Mouse (Mus musculus): ENCODE data around the gene Prr5l. TPM values are rescaled to one million over a fixed set of nuclear protein-coding genes. Genes with fewer than 3 reads are reported as not detected.
A peak's percentile ranks its signal among the peaks of the same experiment; 100 is the strongest.

The Prr5l gene
- polyA plus RNA-seq (2016; fragmentation: Nextera tagmentation; extraction: Ambion mirVana), result 21.5 and 22.8 TPM in 2 replicates

DNA sequence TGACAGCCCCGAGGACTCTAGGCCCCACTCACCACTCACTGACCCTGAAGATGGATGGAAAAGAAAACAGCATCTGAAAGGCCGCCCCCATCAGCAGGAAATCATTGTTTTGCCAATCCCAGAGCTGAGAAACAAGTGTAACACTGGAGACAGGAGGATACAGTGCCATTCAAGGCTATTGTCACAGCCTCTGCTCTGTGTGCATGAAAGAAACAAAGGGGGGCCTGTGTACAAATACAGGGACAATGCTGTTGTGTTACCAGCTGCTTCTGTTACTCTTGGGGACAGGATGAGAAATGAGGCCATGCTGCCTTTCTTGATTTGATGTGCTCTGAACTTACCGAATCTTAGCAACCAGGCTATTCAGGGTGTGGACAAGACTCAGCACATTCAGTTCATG lies at the start of gene Prr5l:
Prr5l (minus strand) TSS at position 30 of the 400 bp plus-strand sequence.
- DNase-seq (ENCODE audit: low spot score), result no peak
- H3K27me3 ChIP-seq (replicated peaks; ENCODE audit: low read depth, poor library complexity, severe bottlenecking), result peaks cover 50% of the 10 kb centered on the region
- WGBS, result 43% methylated on average over 3 of the region's 3 CpGs
- no peak within 1 kb of the TSS for H3K27ac ChIP-seq (replicated peaks)
- H3K4me3 ChIP-seq, result no peak within 1 kb of the TSS
- no peaks in the 10 kb centered on the region for H3K36me3 ChIP-seq (replicated peaks)
- no peaks in the 10 kb centered on the region for H3K9me3 ChIP-seq
- peaks cover 14% of the 10 kb centered on the region for H3K4me1 ChIP-seq

GRCm38 (mm10) chr2:101932169-101932936 lies 49.5 kb upstream of the Prr5l start:
- Histone ChIP-seq H3K36me3 (replicated peaks) (no peaks in the 10 kb centered on the region), H3K4me1 (no peaks in the 10 kb centered on the region), H3K27ac (replicated peaks) (no peak overlapping the region), H3K27me3 (replicated peaks; ENCODE audit: low read depth, poor library complexity, severe bottlenecking) (no peaks in the 10 kb centered on the region), H3K4me3 (no peak overlapping the region), H3K9me3 (no peaks in the 10 kb centered on the region)
- 84% methylated on average over 14 of the region's 14 CpGs for WGBS
- no peak for DNase-seq (ENCODE audit: low spot score)

DNA sequence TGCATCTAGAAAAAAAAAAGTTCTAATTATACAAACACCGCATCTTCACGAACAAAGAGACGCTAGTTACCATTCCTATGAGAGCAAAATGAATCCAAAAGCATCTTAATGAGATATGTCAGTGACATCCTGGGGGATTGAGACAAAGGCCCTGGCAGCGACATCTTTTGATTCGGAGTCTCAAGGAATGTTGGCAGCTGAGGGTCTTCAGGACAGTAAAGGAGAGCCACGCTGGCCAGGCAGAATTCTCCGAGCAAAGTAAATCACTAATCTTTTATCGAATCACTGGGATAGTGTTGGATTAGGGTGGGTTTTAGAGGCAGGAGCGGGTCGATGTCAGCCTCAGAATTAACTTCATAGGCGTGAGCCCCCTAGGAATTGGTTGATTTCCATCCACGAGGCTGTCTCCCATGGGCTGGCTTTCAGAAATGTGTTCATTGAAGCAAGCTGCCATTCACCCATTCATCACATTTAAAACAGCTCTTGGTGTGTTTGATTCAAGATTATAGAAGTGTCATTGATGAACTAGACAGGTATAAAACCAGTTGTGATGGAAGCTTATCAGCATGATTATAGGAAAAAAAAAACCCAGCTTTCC lies 42.9 kb upstream of the Prr5l start:
- Histone ChIP-seq H3K4me1 (no peaks in the 10 kb centered on the region), H3K27me3 (replicated peaks; ENCODE audit: low read depth, poor library complexity, severe bottlenecking) (no peaks in the 10 kb centered on the region), H3K36me3 (replicated peaks) (no peaks in the 10 kb centered on the region), H3K4me3 (no peak overlapping the region), H3K27ac (replicated peaks) (no peak overlapping the region), H3K9me3 (no peaks in the 10 kb centered on the region)
- DNase-seq (ENCODE audit: low spot score), result no peak
- 74% methylated on average over 12 of the region's 12 CpGs for WGBS

DNA sequence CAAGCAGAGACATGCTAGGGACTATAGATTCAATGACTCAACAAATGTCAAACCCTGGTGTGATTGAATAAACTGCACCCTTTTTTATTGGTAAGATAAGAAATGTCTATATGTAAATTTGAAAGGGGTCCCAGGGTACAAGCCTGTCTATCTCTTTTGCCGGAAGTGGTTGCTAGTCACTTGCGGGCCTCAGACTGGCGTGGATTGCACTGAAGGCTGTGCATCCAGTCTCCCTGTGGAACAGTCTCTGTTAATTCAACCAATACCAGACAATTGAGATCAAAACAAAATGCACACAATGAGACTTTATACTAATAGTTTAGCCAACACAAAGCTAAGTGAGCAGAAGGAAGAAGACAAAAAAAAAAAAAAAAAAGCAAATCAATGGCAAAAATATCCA lies 42.4 kb upstream of the Prr5l start:
- peaks cover 3% of the 10 kb centered on the region; the same call in 1 of the 2 replicates for H3K4me1 ChIP-seq
- H3K4me3 ChIP-seq, result no peak overlapping the region
- no peaks in the 10 kb centered on the region for H3K9me3 ChIP-seq
- no peaks in the 10 kb centered on the region for H3K27me3 ChIP-seq (replicated peaks; ENCODE audit: low read depth, poor library complexity, severe bottlenecking)
- H3K27ac ChIP-seq (replicated peaks), result no peak overlapping the region
- 88% methylated on average over 3 of the region's 3 CpGs for WGBS
- H3K36me3 ChIP-seq (replicated peaks), result no peaks in the 10 kb centered on the region
- no peak for DNase-seq (ENCODE audit: low spot score)

DNA sequence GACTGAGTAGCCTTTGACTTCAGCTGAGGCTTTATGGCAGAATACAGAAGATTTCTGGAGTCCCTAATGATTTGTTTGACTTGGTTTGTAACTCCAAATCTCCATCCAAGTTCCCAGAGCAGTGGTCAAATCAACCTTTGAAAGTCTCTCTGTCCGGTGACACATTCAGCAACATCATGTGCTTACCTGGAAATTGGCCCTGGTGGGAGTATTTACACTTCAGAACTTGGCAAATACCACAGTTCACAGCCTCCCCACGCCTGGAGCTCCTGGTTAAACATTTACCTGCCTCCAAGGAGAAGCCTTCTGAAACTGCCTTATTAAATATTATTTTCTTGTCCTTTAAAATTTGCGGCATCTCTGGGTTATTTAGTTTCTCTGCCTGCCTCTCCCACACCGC lies 40.4 kb upstream of the Prr5l start:
- Histone ChIP-seq H3K9me3 (no peaks in the 10 kb centered on the region), H3K4me3 (no peak overlapping the region), H3K36me3 (replicated peaks) (no peaks in the 10 kb centered on the region), H3K4me1 (peaks cover 7% of the 10 kb centered on the region), H3K27ac (replicated peaks) (no peak overlapping the region), H3K27me3 (replicated peaks; ENCODE audit: low read depth, poor library complexity, severe bottlenecking) (no peaks in the 10 kb centered on the region)
- 86% methylated on average over 4 of the region's 4 CpGs for WGBS
- no peak for DNase-seq (ENCODE audit: low spot score)

GRCm38 (mm10) chr2:101922302-101922701 lies 39.5 kb upstream of the Prr5l start:
- 96% methylated on average over 4 of the region's 4 CpGs for WGBS
- H3K4me3 ChIP-seq, result no peak overlapping the region
- no peaks in the 10 kb centered on the region for H3K36me3 ChIP-seq (replicated peaks)
- H3K27me3 ChIP-seq (replicated peaks; ENCODE audit: low read depth, poor library complexity, severe bottlenecking), result no peaks in the 10 kb centered on the region
- no peak for DNase-seq (ENCODE audit: low spot score)
- peaks cover 7% of the 10 kb centered on the region for H3K4me1 ChIP-seq
- no peak overlapping the region for H3K27ac ChIP-seq (replicated peaks)
- H3K9me3 ChIP-seq, result no peaks in the 10 kb centered on the region

DNA sequence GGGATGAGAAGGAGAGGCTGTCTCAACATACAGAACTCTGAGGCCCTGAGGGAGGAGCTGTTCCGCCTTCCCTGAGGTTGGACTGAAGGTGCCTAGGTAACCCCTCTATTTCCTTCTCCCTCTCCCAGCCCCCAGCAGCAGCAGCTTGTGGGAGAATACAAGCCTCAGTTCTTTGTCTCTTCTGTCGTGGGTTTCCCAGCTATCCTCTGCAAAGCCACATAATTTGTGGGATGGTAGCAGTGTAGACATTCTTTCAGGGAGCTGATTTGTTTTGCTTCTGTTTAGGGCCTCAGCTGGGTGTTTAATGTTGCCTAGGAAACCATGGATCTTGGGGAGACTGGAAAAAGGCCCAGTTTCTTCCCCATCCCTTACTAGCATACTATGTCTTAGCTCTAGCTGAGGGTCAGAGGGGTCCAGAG lies 37.3 kb upstream of the Prr5l start:
- no peak for DNase-seq (ENCODE audit: low spot score)
- Histone ChIP-seq H3K4me3 (no peak overlapping the region), H3K9me3 (no peaks in the 10 kb centered on the region; the same call in 1 of the 2 replicates), H3K27me3 (replicated peaks; ENCODE audit: low read depth, poor library complexity, severe bottlenecking) (no peaks in the 10 kb centered on the region), H3K36me3 (replicated peaks) (no peaks in the 10 kb centered on the region), H3K4me1 (peaks cover 7% of the 10 kb centered on the region), H3K27ac (replicated peaks) (no peak overlapping the region)
- WGBS, result 50% methylated on average over 2 of the region's 2 CpGs

- peak; percentile 16 for DNase-seq (ENCODE audit: low spot score)
- H3K4me1 ChIP-seq, result peaks cover 7% of the 10 kb centered on the region
- H3K4me3 ChIP-seq, result no peak overlapping the region
- H3K9me3 ChIP-seq, result no peaks in the 10 kb centered on the region; the same call in 1 of the 2 replicates
- no peaks in the 10 kb centered on the region for H3K27me3 ChIP-seq (replicated peaks; ENCODE audit: low read depth, poor library complexity, severe bottlenecking)
- 85% methylated on average over 7 of the region's 7 CpGs for WGBS
- no peaks in the 10 kb centered on the region for H3K36me3 ChIP-seq (replicated peaks)
- no peak overlapping the region for H3K27ac ChIP-seq (replicated peaks)
Observed at GRCm38 (mm10) chr2:101918518-101918917, 35.7 kb upstream of the Prr5l start.

GRCm38 (mm10) chr2:101909326-101910080 lies 26.7 kb upstream of the Prr5l start:
- Histone ChIP-seq H3K4me1 (peaks cover 15% of the 10 kb centered on the region), H3K27ac (replicated peaks) (no peak overlapping the region), H3K4me3 (no peak overlapping the region), H3K9me3 (no peaks in the 10 kb centered on the region), H3K36me3 (replicated peaks) (0 out of 2 replicates have a peak, but pooled peaks cover 5% of the 10 kb centered on the region), H3K27me3 (replicated peaks; ENCODE audit: low read depth, poor library complexity, severe bottlenecking) (no peaks in the 10 kb centered on the region)
- 88% methylated on average over 15 of the region's 15 CpGs for WGBS
- DNase-seq (ENCODE audit: low spot score), result no peak

DNA sequence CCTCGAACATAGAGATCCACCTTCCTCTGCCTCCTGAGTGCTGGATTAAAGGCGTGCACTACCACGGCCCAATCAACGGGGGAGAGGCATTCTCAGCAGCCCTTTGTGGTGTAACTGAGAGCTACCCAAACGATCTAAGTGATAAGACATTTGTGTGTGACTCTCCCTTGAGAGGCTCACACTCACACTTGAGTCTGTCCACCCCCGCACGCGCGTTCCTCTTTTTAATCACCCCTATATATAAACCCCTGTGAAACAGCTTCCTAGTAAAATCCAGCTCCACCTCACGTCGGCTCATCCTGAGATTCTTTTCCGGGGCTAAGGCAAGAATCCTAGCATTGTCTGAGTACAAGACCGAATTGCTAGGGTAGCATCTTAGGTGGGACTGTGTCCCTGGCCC lies 25.9 kb upstream of the Prr5l start:
- 80% methylated on average over 13 of the region's 13 CpGs for WGBS
- H3K4me3 ChIP-seq, result no peak overlapping the region
- DNase-seq (ENCODE audit: low spot score), result no peak
- 0 out of 2 replicates have a peak, but pooled peaks cover 5% of the 10 kb centered on the region for H3K36me3 ChIP-seq (replicated peaks)
- H3K4me1 ChIP-seq, result peaks cover 15% of the 10 kb centered on the region
- H3K9me3 ChIP-seq, result no peaks in the 10 kb centered on the region
- H3K27me3 ChIP-seq (replicated peaks; ENCODE audit: low read depth, poor library complexity, severe bottlenecking), result no peaks in the 10 kb centered on the region
- no peak overlapping the region for H3K27ac ChIP-seq (replicated peaks)

DNA sequence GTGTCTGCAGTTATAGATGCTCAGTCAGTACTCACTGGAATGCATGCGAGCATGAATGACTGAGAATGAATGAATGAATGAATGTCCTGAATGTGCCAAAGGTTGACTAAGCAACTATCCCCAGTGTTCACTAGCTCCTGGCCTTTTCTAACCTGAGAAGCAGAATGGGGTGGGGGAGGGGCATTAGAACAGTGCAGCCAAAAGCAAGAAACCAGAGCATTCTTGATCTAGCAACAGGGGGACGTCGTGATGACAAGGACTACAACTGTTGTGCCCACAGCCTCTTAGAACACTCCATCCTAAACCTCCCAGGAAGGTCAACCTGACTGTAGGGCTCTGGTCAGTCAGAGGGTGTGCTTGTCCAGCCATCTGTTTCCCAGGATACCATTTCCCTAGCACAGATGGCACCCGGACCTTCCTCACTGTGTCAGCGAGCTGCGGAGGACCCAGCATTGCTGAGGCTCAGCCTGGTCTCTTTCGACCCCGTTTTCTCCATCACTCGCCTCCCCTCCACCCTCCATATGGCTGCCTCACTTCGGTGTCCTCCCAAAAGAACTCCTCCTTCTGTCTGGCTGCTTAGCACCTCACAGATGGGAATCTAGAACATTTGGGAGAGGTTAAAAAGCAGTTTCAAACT lies 24.7 kb upstream of the Prr5l start:
- Histone ChIP-seq H3K4me1 (peaks cover 15% of the 10 kb centered on the region), H3K4me3 (no peak overlapping the region), H3K9me3 (no peaks in the 10 kb centered on the region), H3K27ac (replicated peaks) (no peak overlapping the region), H3K27me3 (replicated peaks; ENCODE audit: low read depth, poor library complexity, severe bottlenecking) (no peaks in the 10 kb centered on the region), H3K36me3 (replicated peaks) (0 out of 2 replicates have a peak, but pooled peaks cover 5% of the 10 kb centered on the region)
- DNase-seq (ENCODE audit: low spot score), result peak; percentile 14
- 75% methylated on average over 10 of the region's 10 CpGs for WGBS

DNA sequence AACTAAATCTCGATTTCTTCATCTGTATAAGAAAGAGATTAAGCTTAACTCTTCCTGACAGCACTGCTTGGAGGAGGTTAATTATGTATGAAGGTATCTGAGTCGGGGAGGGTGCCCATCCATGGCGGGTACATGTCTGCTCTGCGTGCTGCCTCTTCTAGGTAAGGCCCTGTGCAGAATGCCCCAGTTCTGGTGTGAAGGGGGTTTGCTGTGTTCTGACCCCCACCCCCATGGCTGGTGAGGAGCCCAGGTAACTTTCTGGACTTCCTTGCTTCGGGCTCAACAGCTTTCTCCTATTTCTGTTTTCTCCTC lies 23.5 kb upstream of the Prr5l start:
- no peaks in the 10 kb centered on the region for H3K9me3 ChIP-seq
- no peak overlapping the region for H3K4me3 ChIP-seq
- peak; percentile 9 for DNase-seq (ENCODE audit: low spot score)
- H3K27me3 ChIP-seq (replicated peaks; ENCODE audit: low read depth, poor library complexity, severe bottlenecking), result no peaks in the 10 kb centered on the region
- H3K4me1 ChIP-seq, result peaks cover 15% of the 10 kb centered on the region
- H3K36me3 ChIP-seq (replicated peaks), result peaks cover 14% of the 10 kb centered on the region
- H3K27ac ChIP-seq (replicated peaks), result peak overlapping the region; percentile 75; the same call in 1 of the 2 replicates
- WGBS, result 69% methylated on average over 5 of the region's 5 CpGs

All from embryonic facial prominence, embryonic 10.5 days (tissue).